Mouse (Mus musculus) heart, embryonic 12.5 days (tissue): ENCODE results near the gene Tmem182. TPM values are rescaled to one million over a fixed set of nuclear protein-coding genes. Genes with fewer than 3 reads are reported as not detected.

Experiments used
- ATAC-seq: fragments of 200-750 bp; cut with Nextera tagmentation; 2 replicates; pipeline ENCODE4 v1.8.0; 2017; ENCODE audit warnings: moderate TSS enrichment, moderate library complexity; ENCODE audit not compliant: insufficient number of reproducible peaks, low FRiP score
- H3K27ac ChIP-seq: fragments of 300-500 bp; sonication (generic); 2 replicates; pipeline ENCODE4 v1.5.1; 2016; ENCODE audit warnings: mild to moderate bottlenecking, moderate library complexity; ENCODE audit not compliant: poor library complexity, severe bottlenecking
- H3K27me3 ChIP-seq: fragments of 300-500 bp; sonication (generic); replicated peaks from 2 replicates; pipeline ENCODE4 v1.6.1; 2016; ENCODE audit warnings: mild to moderate bottlenecking, moderate library complexity
- H3K36me3 ChIP-seq: fragments of 300-500 bp; sonication (generic); 2 replicates; pipeline ENCODE4 v1.6.1; 2016; ENCODE audit warnings: mild to moderate bottlenecking, moderate library complexity
- H3K4me1 ChIP-seq: fragments of 300-500 bp; sonication (generic); replicated peaks from 2 replicates; pipeline ENCODE4 v1.6.1; 2016; ENCODE audit warnings: mild to moderate bottlenecking
- H3K4me2 ChIP-seq: fragments of 300-500 bp; sonication (generic); 2 replicates; pipeline ENCODE4 v1.6.1; 2016; ENCODE audit warnings: mild to moderate bottlenecking, moderate library complexity
- H3K4me3 ChIP-seq: fragments of 300-500 bp; sonication (generic); 2 replicates; pipeline ENCODE4 v1.5.1; 2016; ENCODE audit warnings: mild to moderate bottlenecking
- H3K9ac ChIP-seq: fragments of 300-500 bp; sonication (generic); 2 replicates; pipeline ENCODE4 v1.6.1; 2016; ENCODE audit warnings: mild to moderate bottlenecking, moderate library complexity
- H3K9me3 ChIP-seq: fragments of 300-500 bp; sonication (generic); replicated peaks from 2 replicates; pipeline ENCODE4 v1.6.1; 2016; ENCODE audit warnings: mild to moderate bottlenecking, moderate library complexity
- WGBS: fragments of 180-500 bp; shearing (Covaris S2); methylation state at CpG from one replicate; pipeline ENCODE4 v1.1.7; 2016; 5-methylcytosine and 5-hydroxymethylcytosine counted together
- polyA plus RNA-seq: library from polyadenylated mRNA; unstranded; fragments of >200 nt; fragmentation: Nextera tagmentation; extraction: Ambion mirVana; gene quantifications from 2 replicates; pipeline ENCODE4 v1.2.1, GENCODE M21; 2016

The Tmem182 gene
- polyA plus RNA-seq, 1 experiment from 2014 or later, result 21.1 TPM

DNA sequence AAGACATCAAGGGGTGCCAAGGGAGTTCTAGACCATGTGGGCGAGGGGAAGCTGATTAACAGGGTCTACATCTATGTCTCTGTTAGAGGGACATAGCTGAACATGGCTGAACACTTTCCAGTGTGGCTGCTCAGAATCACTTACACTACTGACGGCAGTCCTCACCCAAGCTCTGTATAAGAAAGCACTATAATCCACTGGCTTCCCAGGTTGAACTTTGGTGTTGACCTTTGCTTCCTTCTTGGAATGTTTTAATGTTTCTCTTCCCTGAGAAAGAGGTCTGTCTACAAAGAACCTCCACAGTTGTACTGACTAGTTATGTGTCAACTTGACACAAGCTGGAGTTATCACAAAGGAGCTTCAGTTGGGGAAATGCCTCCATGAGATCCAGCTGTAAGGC is 29.3 kb upstream of the Tmem182 start:
- no peak overlapping the region for H3K9ac ChIP-seq
- no peaks in the 10 kb centered on the region for H3K27me3 ChIP-seq
- H3K4me1 ChIP-seq, result no peaks in the 10 kb centered on the region
- H3K36me3 ChIP-seq, result peaks cover 26% of the 10 kb centered on the region
- no peak for ATAC-seq
- WGBS, result 65% methylated on average over 2 of the region's 2 CpGs
- H3K9me3 ChIP-seq, result peaks cover 13% of the 10 kb centered on the region
- H3K4me3 ChIP-seq, result no peak overlapping the region
- H3K4me2 ChIP-seq, result no peak overlapping the region
- no peak overlapping the region for H3K27ac ChIP-seq

DNA sequence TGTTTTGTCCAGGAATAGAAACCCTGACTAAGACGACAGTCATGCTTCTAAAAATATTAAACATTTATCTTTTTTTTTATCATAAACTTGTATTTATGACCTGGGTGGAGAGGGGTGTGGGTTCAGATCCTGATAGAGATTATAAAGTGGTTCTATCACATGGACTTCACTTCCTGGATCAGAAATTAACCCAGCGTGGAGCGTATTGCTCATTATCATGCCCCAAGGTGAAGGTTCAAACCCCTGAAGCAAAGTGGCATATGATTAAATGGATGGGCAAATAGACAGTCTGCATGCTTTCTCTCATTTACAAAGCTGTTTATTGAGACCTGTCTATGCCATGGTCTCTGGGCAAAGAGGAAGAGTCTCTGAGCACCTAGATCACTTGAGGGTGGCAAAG is 28.6 kb upstream of the Tmem182 start:
- WGBS, result 79% methylated on average over 3 of the region's 3 CpGs
- H3K36me3 ChIP-seq, result peaks cover 26% of the 10 kb centered on the region
- no peaks in the 10 kb centered on the region for H3K27me3 ChIP-seq
- no peak overlapping the region for H3K4me2 ChIP-seq
- peaks cover 13% of the 10 kb centered on the region for H3K9me3 ChIP-seq
- no peaks in the 10 kb centered on the region for H3K4me1 ChIP-seq
- H3K9ac ChIP-seq, result no peak overlapping the region
- ATAC-seq, result no peak
- no peak overlapping the region for H3K27ac ChIP-seq
- no peak overlapping the region for H3K4me3 ChIP-seq

DNA sequence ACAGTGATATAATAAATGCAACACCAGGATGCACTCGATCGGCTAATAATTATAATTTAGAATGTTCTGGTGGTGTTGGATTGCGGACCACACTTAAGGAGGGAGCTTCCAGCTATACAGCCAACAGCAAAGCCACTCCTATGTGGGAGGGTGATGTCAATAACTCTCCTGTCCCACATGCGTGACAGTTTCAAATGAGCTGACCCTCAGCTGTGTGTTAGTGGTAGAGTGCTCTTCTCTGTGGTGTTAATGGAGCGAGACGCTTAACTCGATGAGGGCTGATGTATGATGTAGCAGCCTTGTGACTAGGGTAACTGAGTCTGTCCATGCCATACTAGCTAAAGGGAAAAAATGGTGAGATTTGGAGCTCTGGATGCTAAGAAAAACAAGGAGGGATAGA is 22.0 kb upstream of the Tmem182 start:
- H3K4me1 ChIP-seq, result no peaks in the 10 kb centered on the region
- no peak overlapping the region for H3K27ac ChIP-seq
- ATAC-seq, result no peak
- no peaks in the 10 kb centered on the region for H3K27me3 ChIP-seq
- peaks cover 13% of the 10 kb centered on the region for H3K9me3 ChIP-seq
- H3K36me3 ChIP-seq, result peaks cover 18% of the 10 kb centered on the region
- 86% methylated on average over 7 of the region's 7 CpGs for WGBS
- no peak overlapping the region for H3K4me3 ChIP-seq
- no peak overlapping the region for H3K4me2 ChIP-seq
- no peak overlapping the region for H3K9ac ChIP-seq

DNA sequence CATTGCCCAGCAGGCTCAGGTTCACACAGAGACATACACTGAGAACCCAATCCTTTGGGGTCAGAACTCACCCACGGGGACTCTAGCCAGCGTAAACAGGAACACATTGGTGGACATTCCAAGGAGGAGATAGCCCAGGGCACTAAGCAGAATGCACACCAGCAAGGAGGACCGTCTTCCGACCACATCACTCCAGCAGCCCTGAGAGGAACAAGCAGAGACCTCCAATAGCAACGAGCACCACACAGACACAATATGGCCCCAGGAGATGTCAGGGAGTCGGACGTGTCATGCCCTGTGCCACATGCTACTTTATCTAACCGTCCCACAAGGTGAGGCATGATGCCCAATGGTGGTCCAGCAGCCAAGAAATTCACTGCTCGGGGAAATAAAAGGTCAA is 21.1 kb upstream of the Tmem182 start:
- Histone ChIP-seq H3K4me3 (no peak overlapping the region), H3K4me2 (no peak overlapping the region), H3K36me3 (peaks cover 9% of the 10 kb centered on the region), H3K9ac (no peak overlapping the region), H3K4me1 (no peaks in the 10 kb centered on the region), H3K27me3 (no peaks in the 10 kb centered on the region), H3K9me3 (peaks cover 7% of the 10 kb centered on the region; the same call in 1 of the 2 replicates), H3K27ac (no peak overlapping the region)
- no peak for ATAC-seq
- WGBS, result 87% methylated on average over 9 of the region's 9 CpGs

DNA sequence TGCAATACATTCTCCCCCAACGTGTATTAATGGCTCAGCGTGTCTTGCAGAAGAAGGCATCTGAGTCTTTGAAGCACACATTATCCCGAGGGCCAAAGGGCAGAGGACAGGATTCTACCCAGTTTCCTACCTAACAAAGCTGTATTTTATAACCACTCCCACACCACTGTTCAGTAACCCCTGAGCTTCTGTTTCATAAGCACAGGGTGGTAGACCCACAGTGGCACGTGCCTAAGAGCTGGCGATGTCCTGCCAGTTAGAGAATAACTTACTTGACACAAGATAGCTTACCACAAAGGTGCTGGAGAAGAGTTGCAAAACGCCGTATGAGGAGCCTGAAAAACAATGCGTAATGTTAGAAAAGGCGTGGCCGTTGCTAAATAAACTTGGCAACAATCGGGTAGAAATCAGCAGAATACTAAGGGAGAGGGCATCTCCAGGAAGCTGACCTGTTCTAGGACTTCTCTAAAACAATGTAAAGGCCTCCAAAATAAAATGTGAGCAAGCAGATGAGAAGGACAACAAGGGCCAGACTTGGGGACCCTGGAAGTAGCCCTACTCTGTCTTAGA is 19.4 kb upstream of the Tmem182 start:
- Histone ChIP-seq H3K9me3 (no peaks in the 10 kb centered on the region), H3K4me1 (no peaks in the 10 kb centered on the region; the same call in 1 of the 2 replicates), H3K27ac (no peak overlapping the region), H3K36me3 (no peaks in the 10 kb centered on the region; the same call in 1 of the 2 replicates), H3K4me2 (no peak overlapping the region), H3K9ac (no peak overlapping the region), H3K4me3 (no peak overlapping the region), H3K27me3 (no peaks in the 10 kb centered on the region)
- WGBS, result 82% methylated on average over 11 of the region's 11 CpGs
- no peak for ATAC-seq

DNA sequence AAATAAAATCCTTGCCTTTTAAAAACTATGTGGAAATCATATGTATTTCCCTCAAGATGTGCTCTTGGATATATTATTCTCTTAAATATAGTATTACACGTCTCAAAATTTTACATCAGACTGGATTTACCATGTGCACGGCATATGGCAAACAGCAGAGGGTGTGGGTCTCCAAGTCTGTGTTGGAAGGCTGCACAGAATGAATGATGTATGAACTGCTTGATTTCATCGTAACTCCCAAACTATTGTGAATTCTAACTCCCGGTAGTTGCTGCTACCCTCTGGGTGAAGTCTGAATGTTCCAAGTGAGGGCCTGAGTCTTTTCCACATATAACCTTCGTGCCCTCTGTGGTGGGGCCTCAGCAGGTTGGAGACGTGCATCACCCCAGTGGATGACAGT is 16.4 kb upstream of the Tmem182 start:
- no peak for ATAC-seq
- Histone ChIP-seq H3K4me1 (no peaks in the 10 kb centered on the region; the same call in 1 of the 2 replicates), H3K9me3 (no peaks in the 10 kb centered on the region), H3K36me3 (no peaks in the 10 kb centered on the region), H3K4me2 (no peak overlapping the region), H3K27me3 (no peaks in the 10 kb centered on the region), H3K27ac (no peak overlapping the region), H3K9ac (no peak overlapping the region), H3K4me3 (no peak overlapping the region)
- 82% methylated on average over 6 of the region's 6 CpGs for WGBS

DNA sequence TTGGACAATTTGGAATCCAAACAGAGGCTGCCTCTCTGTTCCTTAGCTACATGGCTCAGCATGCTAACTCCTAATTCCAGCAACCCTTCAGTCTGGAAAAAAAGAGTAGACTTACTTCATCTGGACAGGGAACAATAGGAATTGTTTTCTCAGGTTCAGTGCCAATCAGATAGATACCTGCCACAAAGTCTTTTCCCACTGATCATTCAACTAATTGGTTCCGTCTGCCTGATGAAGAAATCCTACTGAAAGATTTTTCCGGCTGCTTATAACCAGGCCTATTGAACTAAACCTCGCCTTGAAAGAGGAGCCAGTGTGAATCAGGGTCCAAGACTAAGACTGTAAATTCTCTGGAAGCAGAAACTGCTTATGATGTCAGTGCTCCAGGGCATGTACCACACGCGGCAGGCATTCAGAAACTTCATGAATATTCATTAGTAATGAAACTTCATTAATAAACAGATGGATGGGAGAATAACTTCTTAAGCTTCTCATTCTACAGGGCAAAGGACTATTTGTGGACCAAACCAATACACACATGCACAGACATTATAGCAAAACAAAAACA is 15.7 kb upstream of the Tmem182 start:
- Histone ChIP-seq H3K4me3 (peak overlapping the region; percentile 88), H3K9ac (peak overlapping the region; percentile 75), H3K9me3 (no peaks in the 10 kb centered on the region), H3K36me3 (no peaks in the 10 kb centered on the region), H3K27me3 (no peaks in the 10 kb centered on the region), H3K27ac (no peak overlapping the region), H3K4me2 (peak overlapping the region; percentile 83), H3K4me1 (no peaks in the 10 kb centered on the region; the same call in 1 of the 2 replicates)
- WGBS, result 47% methylated on average over 5 of the region's 5 CpGs
- no peak for ATAC-seq

DNA sequence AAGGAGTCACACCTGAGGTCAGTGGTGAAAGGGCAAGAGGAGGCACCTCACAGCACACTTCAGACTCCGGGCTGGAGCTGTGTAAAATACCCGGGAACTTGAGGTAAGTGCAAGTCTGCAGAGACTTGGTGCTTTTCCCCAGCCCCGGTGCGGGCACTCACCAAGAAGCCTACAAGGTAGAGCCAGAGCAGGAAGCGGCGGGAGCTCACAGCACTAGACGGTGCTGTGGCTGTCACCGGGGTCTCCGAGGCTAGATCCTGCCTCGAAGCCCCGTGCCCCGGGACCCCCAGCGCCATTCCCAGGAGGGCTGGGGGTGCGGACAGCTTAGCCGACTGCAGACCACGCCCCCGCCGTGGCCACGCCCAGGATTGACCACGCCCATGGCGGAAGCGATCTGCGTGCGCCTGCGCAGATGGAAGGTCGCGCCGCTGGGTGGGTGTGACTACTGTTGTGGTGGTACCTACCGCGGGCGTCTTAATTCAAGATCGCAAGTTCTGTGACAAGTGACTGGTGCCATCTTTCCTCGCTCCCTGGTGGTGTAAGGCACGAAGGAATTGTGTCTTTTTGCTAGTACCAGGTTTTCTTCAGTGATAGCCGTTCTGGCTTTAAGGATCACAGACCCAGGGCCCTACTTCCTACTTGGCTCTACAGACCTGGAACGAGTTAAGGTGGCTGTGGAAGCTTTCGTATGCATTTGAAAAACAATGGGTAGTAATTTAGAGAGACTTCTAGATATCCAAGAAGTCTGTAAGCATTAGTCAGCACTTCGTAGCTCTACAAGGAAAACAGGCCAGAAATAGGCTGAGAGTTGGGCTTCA is 14.9 kb upstream of the Tmem182 start, which contains the start of gene Mfsd9:
Gene Mfsd9, minus strand, starts transcription at position 364 of the 818 bp plus-strand sequence.
- H3K36me3 ChIP-seq, result no peaks in the 10 kb centered on the region
- H3K27me3 ChIP-seq, result no peaks in the 10 kb centered on the region
- peak; percentile 91 for ATAC-seq
- H3K4me3 ChIP-seq, result peak within 1 kb of the TSS; percentile 88
- peak within 1 kb of the TSS; percentile 83 for H3K4me2 ChIP-seq
- WGBS, result 7% methylated on average over 38 of the region's 38 CpGs
- H3K27ac ChIP-seq, result no peak within 1 kb of the TSS
- peak within 1 kb of the TSS; percentile 75 for H3K9ac ChIP-seq
- no peaks in the 10 kb centered on the region for H3K9me3 ChIP-seq
- no peaks in the 10 kb centered on the region; the same call in 1 of the 2 replicates for H3K4me1 ChIP-seq

DNA sequence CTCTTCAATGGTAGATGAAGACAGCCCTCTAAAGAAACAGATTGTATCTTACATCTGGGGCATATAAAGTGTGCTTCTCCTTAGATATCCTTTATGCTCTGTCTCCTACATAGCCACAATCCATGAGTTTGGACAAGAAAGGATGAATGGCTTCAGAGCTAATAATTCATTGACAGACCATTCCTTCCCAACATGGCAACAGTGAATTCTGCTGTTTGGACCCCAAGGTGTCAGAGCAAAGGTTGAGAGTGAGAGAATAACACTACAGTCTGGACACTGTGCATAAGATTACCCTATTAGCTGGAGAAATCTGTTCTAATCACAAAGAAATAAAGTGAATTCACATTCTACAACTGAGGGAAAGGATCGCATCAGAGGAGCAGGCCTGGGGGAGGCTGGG is 9.9 kb upstream of the Tmem182 start:
- Histone ChIP-seq H3K9me3 (no peaks in the 10 kb centered on the region), H3K9ac (no peak overlapping the region), H3K4me1 (no peaks in the 10 kb centered on the region), H3K27me3 (no peaks in the 10 kb centered on the region), H3K4me3 (no peak overlapping the region), H3K36me3 (no peaks in the 10 kb centered on the region), H3K4me2 (no peak overlapping the region), H3K27ac (no peak overlapping the region)
- ATAC-seq, result no peak
- 89% methylated on average over 1 of the region's 1 CpGs for WGBS

DNA sequence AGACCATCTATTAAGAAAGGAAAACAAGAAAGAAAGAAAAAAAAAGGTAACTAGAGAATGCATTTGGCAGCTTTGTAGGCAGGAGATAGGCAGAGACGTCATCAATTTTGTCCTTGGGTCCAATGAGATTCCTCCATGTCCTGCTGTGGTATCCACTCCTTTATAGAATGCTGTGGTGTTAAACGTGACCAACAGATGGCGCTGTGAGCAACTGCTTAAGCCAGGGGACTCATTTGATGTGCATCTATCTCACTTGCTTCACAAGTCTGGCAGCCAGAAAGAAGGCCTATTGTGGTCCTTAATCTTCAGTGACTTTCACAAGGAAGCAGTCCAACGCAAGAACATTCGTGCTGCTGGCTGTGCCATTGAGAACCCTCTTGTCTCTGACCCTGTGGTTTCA is 8.1 kb upstream of the Tmem182 start:
- no peak overlapping the region for H3K9ac ChIP-seq
- no peak for ATAC-seq
- H3K36me3 ChIP-seq, result no peaks in the 10 kb centered on the region
- WGBS, result 12% methylated on average over 5 of the region's 5 CpGs
- no peak overlapping the region for H3K27ac ChIP-seq
- no peaks in the 10 kb centered on the region for H3K4me1 ChIP-seq
- no peak overlapping the region for H3K4me3 ChIP-seq
- no peaks in the 10 kb centered on the region for H3K9me3 ChIP-seq
- no peaks in the 10 kb centered on the region for H3K27me3 ChIP-seq
- H3K4me2 ChIP-seq, result no peak overlapping the region

DNA sequence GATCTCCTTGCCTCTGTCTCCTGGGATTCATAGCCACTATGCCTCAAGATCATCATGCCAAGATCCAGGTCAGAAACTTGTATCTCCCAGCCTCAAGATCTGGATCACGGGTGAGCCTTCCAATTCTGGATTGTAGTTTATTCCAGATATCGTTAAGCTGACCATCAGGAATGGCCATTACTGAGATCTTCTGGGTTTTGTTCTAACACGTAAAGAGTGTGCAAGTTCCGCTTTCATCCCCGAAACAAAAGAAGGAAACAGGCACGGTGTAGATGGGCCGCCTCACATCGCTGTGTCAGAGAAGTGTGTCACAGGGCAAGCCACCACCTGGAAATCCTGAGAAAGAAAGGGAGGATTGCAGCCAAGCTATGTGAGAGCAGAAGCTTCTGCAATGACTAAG is 6.3 kb upstream of the Tmem182 start:
- no peak overlapping the region for H3K4me2 ChIP-seq

More for the DNA sequence above, 6.3 kb upstream of the Tmem182 start:
- H3K9ac ChIP-seq, result no peak overlapping the region
- H3K27ac ChIP-seq, result no peak overlapping the region
- H3K27me3 ChIP-seq, result no peaks in the 10 kb centered on the region
- no peak overlapping the region for H3K4me3 ChIP-seq
- 83% methylated on average over 8 of the region's 8 CpGs for WGBS
- peaks cover 8% of the 10 kb centered on the region; the same call in 1 of the 2 replicates for H3K4me1 ChIP-seq
- H3K36me3 ChIP-seq, result no peaks in the 10 kb centered on the region
- no peaks in the 10 kb centered on the region for H3K9me3 ChIP-seq
- no peak for ATAC-seq
